ENCODE assay signal across 10 mouse cellular contexts in genomic region chr10:61965386-61965841, GRCm38 (mm10). TPM values are rescaled to one million over a fixed set of nuclear protein-coding genes. Genes with fewer than 3 reads are reported as not detected.
A peak's percentile ranks its signal among the peaks of the same experiment; 100 is the strongest.
DNase-seq lines count a peak whose midpoint lies in the region; ATAC-seq and TF ChIP-seq lines count a peak whose summit lies in the region.
"Had no signal": no experiment of that assay in that cellular context is flagged by ENCODE, and none has a peak within 500 bp of the region (broad histone marks: within the 10 kb centered on the region; RNA-seq: fewer than 3 reads in every experiment).

No protein-coding gene starts in this region.

- TF ChIP-seq CTCF in lung, postnatal 0 days (IDR thresholded peaks at IDR 0.05) = no peak

- DNase-seq in heart, postnatal 36 days = no peak
- DNase-seq in lung, postnatal 0 days (ENCODE audit: low spot score) = peak; percentile 39
- DNase-seq in lung, postnatal 14 days = no peak
- peak; percentile 57 for DNase-seq in gastrocnemius, postnatal 25 days
- DNase-seq in retina, postnatal 1 day = peak; percentile 86
- no peak for DNase-seq in thymus, postnatal 0 days (ENCODE audit: low spot score)
- DNase-seq: lung, adult 2 months; thymus, adult 18-20 months had no signal

- no peak overlapping the region for H3K4me3 ChIP-seq in heart, embryonic 11.5 days (ENCODE audit: low read depth, low read length)
- no peak overlapping the region for H3K4me3 ChIP-seq in lung, postnatal 0 days (ENCODE audit: low read depth, low read length)

- H3K4me2 ChIP-seq in heart, embryonic 11.5 days = peak overlapping the region; percentile 6
- H3K4me2 ChIP-seq in lung, postnatal 0 days (replicated peaks; ENCODE audit: low read depth, low read length) = no peak overlapping the region

- intact Hi-C loops in heart, postnatal 36 days (cut with DNase I) = no loop called here

- no peak for TF ChIP-seq EP300 in lung, postnatal 0 days (IDR thresholded peaks at IDR 0.05)

- H3K9me3 ChIP-seq in heart, embryonic 11.5 days (replicated peaks; ENCODE audit: control insufficient read depth, low read length) = no peaks in the 10 kb centered on the region
- no peaks in the 10 kb centered on the region for H3K9me3 ChIP-seq in lung, postnatal 0 days (ENCODE audit: low read length)

- ATAC-seq in heart, embryonic 11.5 days (replicated peaks; ENCODE audit: insufficient number of reproducible peaks, low FRiP score, low TSS enrichment) = peak; percentile 53
- ATAC-seq in lung, postnatal 0 days = peak; percentile 70
- no peak for ATAC-seq in CD4-positive, CD25-positive, alpha-beta regulatory T cell, adult 4 months

- no peaks in the 10 kb centered on the region for H3K36me3 ChIP-seq in heart, embryonic 11.5 days (ENCODE audit: control insufficient read depth, insufficient read depth, low read length)
- no peaks in the 10 kb centered on the region for H3K36me3 ChIP-seq in lung, postnatal 0 days (ENCODE audit: insufficient read depth, low read length)

- H3K4me1 ChIP-seq in heart, embryonic 11.5 days (ENCODE audit: control insufficient read depth, insufficient read depth, low read length) = peaks cover 26% of the 10 kb centered on the region
- H3K4me1 ChIP-seq in lung, postnatal 0 days (ENCODE audit: insufficient read depth, low read depth, low read length) = no peaks in the 10 kb centered on the region

- 12% methylated on average over 7 of the region's 7 CpGs for whole genome bisulfite sequencing in heart, embryonic 11.5 days (ENCODE audit: insufficient replicate concordance)
- 14% methylated on average over 7 of the region's 7 CpGs for WGBS in lung, postnatal 0 days

- H3K27ac ChIP-seq in heart, embryonic 11.5 days (ENCODE audit: low read depth, low read length) = peak overlapping the region; percentile 58
- no peak overlapping the region for H3K27ac ChIP-seq in lung, postnatal 0 days (ENCODE audit: low read length)

- H3K9ac ChIP-seq in heart, embryonic 11.5 days (ENCODE audit: low read depth, low read length) = 0 out of 2 replicates have a peak overlapping the region, but pooled peaks have one; percentile 29
- no peak overlapping the region for H3K9ac ChIP-seq in lung, postnatal 0 days (replicated peaks; ENCODE audit: low read depth)

- H3K27me3 ChIP-seq in heart, embryonic 11.5 days (ENCODE audit: control insufficient read depth, insufficient read depth, low read length) = no peaks in the 10 kb centered on the region
- no peaks in the 10 kb centered on the region for H3K27me3 ChIP-seq in lung, postnatal 0 days (replicated peaks; ENCODE audit: insufficient read depth, low read length)

RNA-seq across cellular contexts. Expression of gene Col13a1, which starts 13.5 kb away (rescaled TPM):
- polyA plus RNA-seq in heart, embryonic 11.5 days (2014; fragmentation: Nextera tagmentation; extraction: Ambion mirVana) = 9.4 and 12.9 TPM in 2 replicates
- under 1 TPM; 0.65 to 0.97 TPM for total RNA-seq in heart, postnatal 36 days (2021)
- polyA plus RNA-seq in lung, postnatal 0 days (2015; fragmentation: Nextera tagmentation; extraction: Ambion mirVana) = 54.8 and 61.8 TPM in 2 replicates
- 1 to 10 TPM; 1.0 to 1.4 TPM for total RNA-seq in gastrocnemius, postnatal 25 days (2021)
- polyA plus RNA-seq in thymus, postnatal 0 days (2015; fragmentation: Nextera tagmentation; extraction: Ambion mirVana) = 0.48 and 0.64 TPM in 2 replicates
- not detected for polyA plus RNA-seq in CD4-positive, CD25-positive, alpha-beta regulatory T cell, adult 4 months (2017; shearing (Covaris generic))

Comparison
In these comparisons a context has a peak if more than half of its experiments do, and no peak if none do; other contexts are left out.
1. DNase-seq: peak in lung, postnatal 0 days (single experiment), gastrocnemius, postnatal 25 days (single experiment) and retina, postnatal 1 day (single experiment); none in heart, postnatal 36 days (0 of 2), lung, postnatal 14 days (single experiment) and thymus, postnatal 0 days (single experiment).